Mouse (Mus musculus) kidney, embryonic 16.5 days (tissue): ENCODE results near the gene Zbp1. TPM values are rescaled to one million over a fixed set of nuclear protein-coding genes. Genes with fewer than 3 reads are reported as not detected.

Experiments
- ATAC-seq: fragments of 200-750 bp; cut with Nextera tagmentation; 2 replicates; pipeline ENCODE4 v1.8.0; 2017; ENCODE audit warnings: moderate TSS enrichment; ENCODE audit not compliant: low FRiP score, low TSS enrichment
- H3K27ac ChIP-seq: fragments of 300-500 bp; sonication (generic); 2 replicates; pipeline ENCODE4 v1.5.1; 2014; ENCODE audit warnings: low read length
- H3K27me3 ChIP-seq: fragments of 300-500 bp; sonication (generic); 2 replicates; pipeline ENCODE4 v1.6.1; 2014; ENCODE audit warnings: low read length, control low read depth, mixed read lengths; ENCODE audit not compliant: insufficient read depth
- H3K36me3 ChIP-seq: fragments of 300-500 bp; sonication (generic); 2 replicates; pipeline ENCODE4 v1.6.1; 2014; ENCODE audit warnings: low read length, control low read depth, mixed read lengths; ENCODE audit not compliant: insufficient read depth
- H3K4me1 ChIP-seq: fragments of 300-500 bp; sonication (generic); 2 replicates; pipeline ENCODE4 v1.6.1; 2014; ENCODE audit warnings: low read length, control low read depth, mixed read lengths; ENCODE audit not compliant: insufficient read depth
- H3K4me2 ChIP-seq: fragments of 300-500 bp; sonication (generic); replicated peaks from 2 replicates; pipeline ENCODE4 v1.6.1; 2014; ENCODE audit warnings: low read depth, low read length
- H3K4me3 ChIP-seq: fragments of 300-500 bp; sonication (generic); 2 replicates; pipeline ENCODE4 v1.5.1; 2014; ENCODE audit warnings: mild to moderate bottlenecking, low read length
- H3K9ac ChIP-seq: fragments of 300-500 bp; sonication (generic); replicated peaks from 2 replicates; pipeline ENCODE4 v1.6.1; 2014; ENCODE audit warnings: low read length
- H3K9me3 ChIP-seq: fragments of 300-500 bp; sonication (generic); 2 replicates; pipeline ENCODE4 v1.6.1; 2016; ENCODE audit warnings: low read length, control low read depth
- WGBS: fragments of 180-500 bp; shearing (Covaris S2); extraction: QIAGEN DNeasy Blood & Tissue Kit; methylation state at CpG from one replicate; pipeline ENCODE4 v1.1.7; 2014; 5-methylcytosine and 5-hydroxymethylcytosine counted together
- polyA plus RNA-seq: library from polyadenylated mRNA; unstranded; fragments of >200 nt; fragmentation: Nextera tagmentation; extraction: Ambion mirVana; gene quantifications from 2 replicates; pipeline ENCODE4 v1.2.1, GENCODE M21; 2015

Gene Zbp1
- polyA plus RNA-seq = 0.67 TPM in 1 of 2 replicates, not detected in the other

GRCm38 (mm10) chr2:173218416-173219141 lies at the start of gene Zbp1:
Gene Zbp1 (minus strand): TSS chr2:173218923.
- Histone ChIP-seq H3K9ac (no peak within 1 kb of the TSS), H3K36me3 (no peaks in the 10 kb centered on the region), H3K4me2 (no peak within 1 kb of the TSS), H3K27me3 (no peaks in the 10 kb centered on the region), H3K4me1 (peaks cover 8% of the 10 kb centered on the region; the same call in 1 of the 2 replicates), H3K4me3 (no peak within 1 kb of the TSS), H3K9me3 (no peaks in the 10 kb centered on the region), H3K27ac (no peak within 1 kb of the TSS)
- 75% methylated on average over 11 of the region's 11 CpGs for WGBS
- ATAC-seq = no peak

- no peak overlapping the region for H3K4me2 ChIP-seq
- H3K27me3 ChIP-seq = no peaks in the 10 kb centered on the region
- no peak overlapping the region for H3K27ac ChIP-seq
- 78% methylated on average over 3 of the region's 3 CpGs for WGBS
- H3K36me3 ChIP-seq = no peaks in the 10 kb centered on the region
- no peak overlapping the region for H3K4me3 ChIP-seq
- no peak overlapping the region for H3K9ac ChIP-seq
- peaks cover 68% of the 10 kb centered on the region for H3K4me1 ChIP-seq
- H3K9me3 ChIP-seq = no peaks in the 10 kb centered on the region
- no peak for ATAC-seq
These were observed 48.8 kb upstream of the Zbp1 start for GRCm38 (mm10) chr2:173267562-173267961.

- no peak overlapping the region for H3K27ac ChIP-seq
- H3K4me1 ChIP-seq = peaks cover 67% of the 10 kb centered on the region
- 59% methylated on average over 25 of the region's 25 CpGs for WGBS
- no peaks in the 10 kb centered on the region for H3K27me3 ChIP-seq
- no peak overlapping the region; the same call in 1 of the 2 replicates for H3K4me2 ChIP-seq
- ATAC-seq = no peak
- H3K4me3 ChIP-seq = no peak overlapping the region
- H3K9me3 ChIP-seq = no peaks in the 10 kb centered on the region
- H3K36me3 ChIP-seq = no peaks in the 10 kb centered on the region
- no peak overlapping the region for H3K9ac ChIP-seq
These were observed 47.8 kb upstream of the Zbp1 start for GRCm38 (mm10) chr2:173266349-173267112.

GRCm38 (mm10) chr2:173265468-173266265 lies 46.9 kb upstream of the Zbp1 start:
- H3K36me3 ChIP-seq = no peaks in the 10 kb centered on the region
- no peak for ATAC-seq
- H3K9ac ChIP-seq = no peak overlapping the region
- no peaks in the 10 kb centered on the region for H3K27me3 ChIP-seq
- no peaks in the 10 kb centered on the region for H3K9me3 ChIP-seq
- H3K4me2 ChIP-seq = no peak overlapping the region
- peak overlapping the region; percentile 12; the same call in 1 of the 2 replicates for H3K27ac ChIP-seq
- no peak overlapping the region for H3K4me3 ChIP-seq
- 84% methylated on average over 22 of the region's 22 CpGs for WGBS
- H3K4me1 ChIP-seq = peaks cover 69% of the 10 kb centered on the region

- WGBS = 17% methylated on average over 13 of the region's 13 CpGs
- no peaks in the 10 kb centered on the region for H3K27me3 ChIP-seq
- no peak overlapping the region for H3K9ac ChIP-seq
- peak overlapping the region; percentile 37 for H3K27ac ChIP-seq
- H3K4me1 ChIP-seq = peaks cover 69% of the 10 kb centered on the region
- H3K4me3 ChIP-seq = no peak overlapping the region
- ATAC-seq = peak; percentile 57
- no peaks in the 10 kb centered on the region for H3K9me3 ChIP-seq
- no peak overlapping the region for H3K4me2 ChIP-seq
- no peaks in the 10 kb centered on the region for H3K36me3 ChIP-seq
These were observed 45.9 kb upstream of the Zbp1 start for GRCm38 (mm10) chr2:173264467-173265128.

GRCm38 (mm10) chr2:173263636-173264330 lies 45.1 kb upstream of the Zbp1 start:
- no peaks in the 10 kb centered on the region for H3K36me3 ChIP-seq
- H3K4me2 ChIP-seq = no peak overlapping the region
- H3K9me3 ChIP-seq = no peaks in the 10 kb centered on the region
- ATAC-seq = peak; percentile 28; the same call in 1 of the 2 replicates
- no peaks in the 10 kb centered on the region for H3K27me3 ChIP-seq
- H3K4me3 ChIP-seq = no peak overlapping the region
- H3K4me1 ChIP-seq = peaks cover 76% of the 10 kb centered on the region
- H3K27ac ChIP-seq = peak overlapping the region; percentile 37
- no peak overlapping the region for H3K9ac ChIP-seq
- WGBS = 35% methylated on average over 11 of the region's 11 CpGs

GRCm38 (mm10) chr2:173261497-173261896 lies 42.8 kb upstream of the Zbp1 start:
- H3K4me1 ChIP-seq = peaks cover 88% of the 10 kb centered on the region
- no peak overlapping the region for H3K4me3 ChIP-seq
- H3K27me3 ChIP-seq = no peaks in the 10 kb centered on the region
- no peak overlapping the region for H3K9ac ChIP-seq
- no peak for ATAC-seq
- no peaks in the 10 kb centered on the region for H3K36me3 ChIP-seq
- H3K4me2 ChIP-seq = no peak overlapping the region
- H3K9me3 ChIP-seq = no peaks in the 10 kb centered on the region
- WGBS = 57% methylated on average over 10 of the region's 10 CpGs
- peak overlapping the region; percentile 28; the same call in 1 of the 2 replicates for H3K27ac ChIP-seq

- Histone ChIP-seq H3K4me1 (peaks cover 88% of the 10 kb centered on the region), H3K4me3 (no peak overlapping the region), H3K9ac (no peak overlapping the region), H3K27me3 (no peaks in the 10 kb centered on the region), H3K9me3 (no peaks in the 10 kb centered on the region), H3K27ac (no peak overlapping the region), H3K36me3 (no peaks in the 10 kb centered on the region), H3K4me2 (no peak overlapping the region)
- WGBS = 41% methylated on average over 9 of the region's 9 CpGs
- no peak for ATAC-seq
These were observed 39.9 kb upstream of the Zbp1 start for GRCm38 (mm10) chr2:173258459-173259091.
